Mouse (Mus musculus): ENCODE data around the gene N4bp2l1. TPM values are rescaled to one million over a fixed set of nuclear protein-coding genes. Genes with fewer than 3 reads are reported as not detected.

The N4bp2l1 gene
- polyA plus RNA-seq, 1 experiment from 2014 or later = 13.3 TPM

- Histone ChIP-seq H3K36me3 (replicated peaks) (no peaks in the 10 kb centered on the region), H3K27ac (replicated peaks) (peak overlapping the region; percentile 53; the same call in 1 of the 2 replicates), H3K4me1 (replicated peaks) (peaks cover 57% of the 10 kb centered on the region), H3K4me2 (peak overlapping the region; percentile 50), H3K9me3 (replicated peaks) (no peaks in the 10 kb centered on the region), H3K4me3 (replicated peaks) (no peak overlapping the region), H3K27me3 (no peaks in the 10 kb centered on the region), H3K9ac (no peak overlapping the region)
- peak; percentile 14; the same call in 1 of the 2 replicates for ATAC-seq (ENCODE audit: insufficient read depth)
- WGBS (ENCODE audit: insufficient replicate concordance) = 39% methylated on average over 21 of the region's 21 CpGs
Measured at GRCm38 (mm10) chr5:150598202-150599119, 1.5 kb upstream of the N4bp2l1 start.

- Histone ChIP-seq H3K4me1 (replicated peaks) (peaks cover 64% of the 10 kb centered on the region), H3K27ac (replicated peaks) (0 out of 2 replicates have a peak overlapping the region, but pooled peaks have one; percentile 21), H3K9ac (no peak overlapping the region), H3K4me3 (replicated peaks) (peak overlapping the region; percentile 92; the same call in 1 of the 2 replicates), H3K9me3 (replicated peaks) (no peaks in the 10 kb centered on the region), H3K4me2 (peak overlapping the region; percentile 98), H3K36me3 (replicated peaks) (peaks cover 12% of the 10 kb centered on the region; the same call in 1 of the 2 replicates), H3K27me3 (no peaks in the 10 kb centered on the region)
- WGBS (ENCODE audit: insufficient replicate concordance) = 30% methylated on average over 11 of the region's 11 CpGs
- ATAC-seq (ENCODE audit: insufficient read depth) = no peak
Measured at GRCm38 (mm10) chr5:150595366-150596016, 1.5 kb downstream of the N4bp2l1 start.

- WGBS (ENCODE audit: insufficient replicate concordance) = 11% methylated on average over 17 of the region's 17 CpGs
- Histone ChIP-seq H3K4me3 (replicated peaks) (peak overlapping the region; percentile 92), H3K9ac (peak overlapping the region; percentile 89), H3K4me1 (replicated peaks) (peaks cover 61% of the 10 kb centered on the region), H3K4me2 (peak overlapping the region; percentile 98), H3K9me3 (replicated peaks) (no peaks in the 10 kb centered on the region), H3K36me3 (replicated peaks) (peaks cover 14% of the 10 kb centered on the region; the same call in 1 of the 2 replicates), H3K27ac (replicated peaks) (peak overlapping the region; percentile 87), H3K27me3 (no peaks in the 10 kb centered on the region)
- ATAC-seq (ENCODE audit: insufficient read depth) = peak; percentile 23
Measured at GRCm38 (mm10) chr5:150594649-150595339, 2.2 kb downstream of the N4bp2l1 start.

GRCm38 (mm10) chr5:150593756-150594648 is 3.0 kb downstream of the N4bp2l1 start:
- H3K4me1 ChIP-seq (replicated peaks) = peaks cover 61% of the 10 kb centered on the region
- WGBS (ENCODE audit: insufficient replicate concordance) = 1% methylated on average over 102 of the region's 102 CpGs
- ATAC-seq (ENCODE audit: insufficient read depth) = peak; percentile 66

GRCm38 (mm10) chr5:150592904-150593755 is 3.9 kb downstream of the N4bp2l1 start:
- WGBS (ENCODE audit: insufficient replicate concordance) = 5% methylated on average over 40 of the region's 40 CpGs

More at GRCm38 (mm10) chr5:150593756-150594648, 3.0 kb downstream of the N4bp2l1 start:
- Histone ChIP-seq H3K9me3 (replicated peaks) (no peaks in the 10 kb centered on the region), H3K36me3 (replicated peaks) (peaks cover 14% of the 10 kb centered on the region; the same call in 1 of the 2 replicates), H3K9ac (peak overlapping the region; percentile 89), H3K4me2 (peak overlapping the region; percentile 98), H3K4me3 (replicated peaks) (peak overlapping the region; percentile 92), H3K27me3 (no peaks in the 10 kb centered on the region), H3K27ac (replicated peaks) (peak overlapping the region; percentile 87)

GRCm38 (mm10) chr5:150592186-150592903 is 4.6 kb downstream of the N4bp2l1 start:
- peak overlapping the region; percentile 98 for H3K4me2 ChIP-seq
- H3K4me3 ChIP-seq (replicated peaks) = peak overlapping the region; percentile 92
- H3K27ac ChIP-seq (replicated peaks) = peak overlapping the region; percentile 87
- H3K9me3 ChIP-seq (replicated peaks) = no peaks in the 10 kb centered on the region
- H3K36me3 ChIP-seq (replicated peaks) = peaks cover 14% of the 10 kb centered on the region; the same call in 1 of the 2 replicates
- WGBS (ENCODE audit: insufficient replicate concordance) = 47% methylated on average over 13 of the region's 13 CpGs
- ATAC-seq (ENCODE audit: insufficient read depth) = no peak
- H3K4me1 ChIP-seq (replicated peaks) = peaks cover 49% of the 10 kb centered on the region
- H3K27me3 ChIP-seq = no peaks in the 10 kb centered on the region
- H3K9ac ChIP-seq = peak overlapping the region; percentile 89

More at GRCm38 (mm10) chr5:150592904-150593755, 3.9 kb downstream of the N4bp2l1 start:
- H3K36me3 ChIP-seq (replicated peaks) = peaks cover 14% of the 10 kb centered on the region; the same call in 1 of the 2 replicates
- H3K27me3 ChIP-seq = no peaks in the 10 kb centered on the region
- H3K27ac ChIP-seq (replicated peaks) = peak overlapping the region; percentile 87
- peaks cover 56% of the 10 kb centered on the region for H3K4me1 ChIP-seq (replicated peaks)
- H3K9me3 ChIP-seq (replicated peaks) = no peaks in the 10 kb centered on the region
- peak overlapping the region; percentile 92 for H3K4me3 ChIP-seq (replicated peaks)
- H3K4me2 ChIP-seq = peak overlapping the region; percentile 98
- ATAC-seq (ENCODE audit: insufficient read depth) = peak; percentile 73
- peak overlapping the region; percentile 89 for H3K9ac ChIP-seq

GRCm38 (mm10) chr5:150589945-150590344 is 7.0 kb downstream of the N4bp2l1 start:
- H3K9me3 ChIP-seq (replicated peaks) = no peaks in the 10 kb centered on the region
- no peak overlapping the region for H3K9ac ChIP-seq
- peaks cover 14% of the 10 kb centered on the region; the same call in 1 of the 2 replicates for H3K36me3 ChIP-seq (replicated peaks)
- no peak overlapping the region for H3K4me2 ChIP-seq
- H3K27ac ChIP-seq (replicated peaks) = no peak overlapping the region
- 72% methylated on average over 2 of the region's 2 CpGs for WGBS (ENCODE audit: insufficient replicate concordance)
- no peak overlapping the region for H3K4me3 ChIP-seq (replicated peaks)
- no peak for ATAC-seq (ENCODE audit: insufficient read depth)
- no peaks in the 10 kb centered on the region for H3K27me3 ChIP-seq
- peaks cover 53% of the 10 kb centered on the region for H3K4me1 ChIP-seq (replicated peaks)

- Histone ChIP-seq H3K4me3 (replicated peaks) (no peak overlapping the region), H3K36me3 (replicated peaks) (no peaks in the 10 kb centered on the region), H3K9ac (no peak overlapping the region), H3K9me3 (replicated peaks) (no peaks in the 10 kb centered on the region), H3K27ac (replicated peaks) (peak overlapping the region; percentile 25; the same call in 1 of the 2 replicates), H3K4me2 (no peak overlapping the region), H3K4me1 (replicated peaks) (peaks cover 59% of the 10 kb centered on the region), H3K27me3 (no peaks in the 10 kb centered on the region)
- WGBS (ENCODE audit: insufficient replicate concordance) = 54% methylated on average over 6 of the region's 6 CpGs
- no peak for ATAC-seq (ENCODE audit: insufficient read depth)
Measured at GRCm38 (mm10) chr5:150584337-150584729, 12.7 kb downstream of the N4bp2l1 start.
